Mouse (Mus musculus): ENCODE results near the gene Bbs7. TPM values are rescaled to one million over a fixed set of nuclear protein-coding genes. Genes with fewer than 3 reads are reported as not detected.
"Not testable (repeated sequence)": the region's sequence is repeated elsewhere in the genome, so short reads cannot be mapped to it uniquely, and the experiment has no call there.

Bbs7 gene
- polyA plus RNA-seq (2017; shearing (Covaris generic)) = under 1 TPM; 0.24 to 0.63 TPM

GRCm38 (mm10) chr3:36613202-36613907 lies at the start of gene Bbs7:
Gene Bbs7, minus strand, starts transcription at chr3:36613477.
- peak; percentile 98 for ATAC-seq

DNA sequence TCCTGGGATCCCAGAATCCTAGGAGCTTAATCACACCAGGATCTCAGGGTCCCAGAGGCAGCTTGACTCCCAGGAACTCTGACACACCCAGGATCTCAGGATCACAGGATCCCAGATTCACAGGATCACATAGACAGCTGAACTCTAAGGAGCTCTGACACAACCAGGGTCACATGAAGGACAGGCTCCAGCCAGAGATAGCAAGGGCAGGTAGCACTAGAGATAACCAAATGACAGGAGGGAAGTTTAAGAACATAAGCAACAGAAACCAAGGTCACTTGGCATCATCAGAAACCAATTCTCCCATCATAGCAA lies 31.9 kb upstream of the Bbs7 start:
- not testable (repeated sequence) for ATAC-seq

GRCm38 (mm10) chr3:36644554-36645244 lies 31.4 kb upstream of the Bbs7 start:
- no peak for ATAC-seq

GRCm38 (mm10) chr3:36643354-36643753 lies 30.1 kb upstream of the Bbs7 start:
- no peak for ATAC-seq

DNA sequence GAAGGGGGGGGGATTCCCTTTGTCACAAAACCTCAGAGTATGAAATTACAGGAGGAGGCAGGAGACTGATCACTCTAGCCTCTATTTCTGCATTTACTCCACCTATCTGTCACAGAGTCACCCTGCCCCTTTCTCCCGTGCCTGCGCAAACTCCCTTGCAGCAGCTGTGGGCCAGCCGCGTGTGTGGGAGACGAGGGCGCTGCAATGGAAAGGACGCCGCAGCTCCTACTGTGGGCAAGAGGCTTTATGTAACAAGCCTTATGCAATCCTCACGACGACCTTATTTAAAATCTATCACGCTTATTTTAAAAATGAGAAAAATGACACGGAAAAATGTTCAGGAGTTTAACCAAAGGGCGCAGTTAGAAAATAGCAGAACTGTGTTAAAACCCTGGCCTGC lies 29.5 kb upstream of the Bbs7 start:
- ATAC-seq = no peak

- no peak for ATAC-seq
Measured at GRCm38 (mm10) chr3:36640787-36641186, 27.5 kb upstream of the Bbs7 start.

DNA sequence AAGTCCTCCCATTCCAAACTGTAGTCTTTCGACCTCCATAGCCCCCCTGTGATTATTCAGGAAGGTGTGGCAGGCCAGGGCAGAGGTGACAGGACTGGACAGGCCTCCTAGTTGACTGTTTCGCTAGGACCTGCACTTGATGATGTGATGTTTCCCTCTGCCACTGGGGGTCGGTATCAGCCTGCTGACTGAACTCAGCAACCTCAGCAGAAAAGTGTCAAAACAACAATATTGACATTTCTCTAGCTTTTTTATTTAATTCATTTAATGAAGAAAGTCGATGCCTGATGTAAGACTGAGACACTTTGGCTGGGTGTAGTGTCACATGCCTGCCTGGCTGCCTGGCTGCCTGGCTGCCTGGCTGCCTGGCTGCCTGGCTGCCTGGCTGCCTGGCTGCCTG lies 22.2 kb upstream of the Bbs7 start:
- no peak for ATAC-seq

GRCm38 (mm10) chr3:36626803-36627202 lies 13.5 kb upstream of the Bbs7 start:
- ATAC-seq = no peak

GRCm38 (mm10) chr3:36618181-36618580 lies 4.9 kb upstream of the Bbs7 start:
- ATAC-seq = no peak

DNA sequence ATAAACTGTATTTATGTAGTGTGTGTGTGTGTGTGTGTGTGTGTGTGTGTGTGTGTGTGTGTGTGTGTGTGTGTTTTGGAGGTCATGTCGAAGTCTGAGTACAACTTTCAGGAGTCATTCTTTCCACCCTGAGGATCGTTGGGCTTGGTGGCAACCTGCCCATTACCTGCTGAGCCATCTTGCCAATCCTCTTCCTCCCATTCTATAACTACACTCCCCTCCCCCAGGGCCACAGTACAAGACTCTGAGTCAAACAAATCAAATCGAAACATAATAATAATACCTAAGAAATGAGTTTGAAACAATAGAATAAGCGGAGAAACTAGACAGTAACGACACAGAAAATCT lies 605 bp upstream of the Bbs7 start:
- no peak for ATAC-seq

DNA sequence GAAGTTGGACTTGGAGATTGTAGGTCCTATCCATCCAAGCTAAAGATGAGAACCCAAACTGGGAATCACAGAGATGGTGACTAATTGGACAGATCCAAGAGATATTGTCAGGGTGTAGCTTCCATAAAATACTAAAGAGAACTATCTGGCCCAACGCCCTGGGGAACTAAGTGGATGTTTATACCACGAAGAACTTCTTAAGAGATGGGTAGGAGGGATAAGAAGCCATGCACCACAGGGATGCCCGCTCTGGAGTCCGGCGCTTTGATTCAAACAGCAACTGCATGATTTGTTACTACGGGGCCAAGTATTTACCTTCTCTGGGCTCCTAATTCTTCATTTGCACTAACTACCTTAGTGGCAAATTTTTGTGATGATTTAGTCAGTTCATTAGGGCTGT lies 590 bp downstream of the Bbs7 start:
- ATAC-seq = no peak

DNA sequence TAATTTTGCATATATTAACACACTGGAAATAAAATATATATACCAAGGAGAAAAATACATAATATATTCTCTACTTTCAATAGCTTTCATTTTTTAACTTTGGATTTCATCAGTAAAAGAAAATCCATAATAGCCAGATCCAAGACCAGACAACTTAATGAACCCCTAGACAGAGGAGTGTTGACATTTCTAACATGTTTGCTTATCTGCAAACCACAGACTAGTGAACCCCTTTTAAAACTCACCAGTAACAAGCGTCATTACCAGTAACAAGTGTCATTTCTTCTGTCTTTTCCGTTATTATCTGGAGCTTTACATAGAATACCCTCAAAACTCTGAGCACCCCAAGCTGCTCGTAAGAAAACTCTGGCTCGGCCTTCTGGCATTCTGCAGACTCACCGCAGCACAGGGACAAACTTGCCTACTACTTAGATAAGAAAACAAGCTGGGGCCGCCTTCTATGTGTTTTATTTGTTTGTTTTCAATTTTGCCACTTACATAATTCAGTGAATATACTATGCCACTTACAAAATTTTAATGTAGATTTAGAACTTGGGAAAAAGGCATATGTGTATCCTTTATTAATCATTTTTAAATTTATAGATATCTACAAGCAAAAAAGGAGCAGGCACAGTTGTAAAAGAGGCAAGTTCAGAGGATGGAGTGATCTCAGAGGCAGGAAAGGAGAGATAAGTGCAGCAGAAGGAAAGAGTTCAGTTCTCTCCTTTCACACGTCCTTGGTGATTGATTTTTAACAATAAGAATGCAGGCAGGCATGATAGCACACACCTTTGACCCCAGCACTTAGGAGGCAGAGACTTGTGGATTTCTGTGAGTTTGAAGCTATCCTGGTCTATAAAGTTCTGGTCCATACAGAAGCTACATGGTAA lies 7.1 kb downstream of the Bbs7 start:
- ATAC-seq = no peak

GRCm38 (mm10) chr3:36599773-36600172 lies 13.5 kb downstream of the Bbs7 start:
- not testable (repeated sequence) for ATAC-seq

DNA sequence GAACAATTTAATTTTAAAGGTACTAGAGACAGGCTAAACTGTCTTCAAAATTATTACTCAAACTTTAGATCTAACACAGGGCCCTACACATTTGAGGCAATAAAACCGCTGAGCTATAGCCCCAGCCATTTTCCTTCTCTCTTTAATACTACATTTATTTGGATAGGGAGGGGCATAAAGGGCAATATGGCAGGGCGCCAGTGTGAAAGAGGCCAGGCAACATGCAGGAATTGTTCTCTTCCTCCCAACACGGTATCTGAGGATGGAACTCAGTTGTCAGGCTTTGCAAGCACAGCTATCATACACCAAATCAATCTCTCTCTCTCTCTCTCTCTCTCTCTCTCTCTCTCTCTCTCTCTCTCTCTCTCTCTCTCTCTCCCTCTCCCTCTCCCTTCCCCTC lies 14.5 kb downstream of the Bbs7 start:
- no peak for ATAC-seq

DNA sequence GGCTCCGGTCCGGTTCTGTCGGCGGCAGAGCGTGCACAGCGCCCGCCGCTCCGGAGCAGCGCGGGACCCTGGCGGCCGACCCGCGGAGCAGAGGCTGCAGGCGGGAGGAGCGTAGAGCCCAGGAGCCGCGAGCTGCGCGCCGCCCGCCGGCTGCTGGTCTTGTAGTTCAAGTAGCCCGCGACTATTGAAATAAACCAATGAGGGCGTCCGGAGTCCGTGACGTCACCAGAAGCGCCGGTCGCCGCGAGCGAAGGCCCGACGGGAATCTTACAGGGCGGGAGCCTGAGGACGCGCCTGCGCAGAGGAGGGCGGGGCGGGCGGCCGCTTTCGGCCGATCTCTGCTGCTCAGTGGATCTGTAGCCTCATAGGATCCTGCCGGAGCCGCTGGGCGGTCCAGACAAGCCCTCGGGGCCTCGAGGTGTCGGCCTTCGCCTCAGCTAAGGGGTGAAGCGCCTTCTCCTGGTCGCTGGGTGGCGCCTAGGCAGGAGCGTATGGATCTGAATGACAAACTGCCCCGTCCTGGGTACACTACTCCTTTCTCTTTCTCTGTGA lies 41.4 kb downstream of the Bbs7 start, which contains the start of gene Ccna2:
Gene Ccna2, minus strand, starts transcription at position 324 of the 552 bp plus-strand sequence.
- ATAC-seq = peak; percentile 95

DNA sequence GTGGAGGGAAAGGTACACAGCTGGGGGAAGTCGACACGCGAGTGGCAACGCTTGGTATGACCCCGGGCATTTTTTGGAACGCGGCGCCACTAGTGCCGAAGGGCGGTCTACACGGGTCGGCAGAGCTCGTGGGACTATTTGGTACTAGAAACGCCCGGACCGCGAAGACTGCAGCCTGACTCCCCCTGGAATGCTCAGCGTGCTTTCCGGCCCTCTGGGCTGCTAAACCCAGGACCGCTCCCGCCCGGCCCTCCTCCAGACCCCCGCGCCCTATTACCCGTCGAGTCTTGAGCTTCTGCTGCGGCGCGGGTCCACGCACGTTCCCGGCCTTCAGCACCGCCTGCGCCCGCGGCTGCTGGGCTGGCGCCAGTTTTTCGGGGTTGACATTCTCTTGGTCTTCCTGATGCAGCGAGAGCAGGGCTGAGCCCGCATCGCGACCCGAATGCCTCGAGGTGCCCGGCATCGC lies 41.9 kb downstream of the Bbs7 start:
- peak; percentile 1 for ATAC-seq

DNA sequence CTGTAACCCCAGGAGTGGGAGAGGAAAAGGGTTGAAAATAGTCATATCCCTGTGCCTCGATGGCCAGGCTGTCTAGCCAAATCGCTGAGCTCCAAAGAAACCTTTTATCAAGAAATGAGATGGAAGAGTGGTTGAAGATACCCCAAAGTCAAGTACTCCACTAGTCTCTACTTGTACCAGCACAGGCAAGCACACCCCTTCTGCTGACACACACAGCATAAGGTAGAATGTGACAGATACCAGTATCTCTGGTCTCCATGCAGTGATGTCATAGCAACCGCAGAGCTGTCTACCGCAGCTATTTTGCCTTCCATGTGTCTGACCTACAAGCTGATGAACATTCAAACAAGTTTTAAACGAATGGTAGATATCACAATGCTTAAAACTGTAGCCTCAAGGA lies 43.4 kb downstream of the Bbs7 start:
- ATAC-seq = no peak

- no peak for ATAC-seq
Measured at GRCm38 (mm10) chr3:36563666-36564065, 49.6 kb downstream of the Bbs7 start.

- ATAC-seq = no peak
Measured at GRCm38 (mm10) chr3:36559606-36560005, 53.7 kb downstream of the Bbs7 start.

DNA sequence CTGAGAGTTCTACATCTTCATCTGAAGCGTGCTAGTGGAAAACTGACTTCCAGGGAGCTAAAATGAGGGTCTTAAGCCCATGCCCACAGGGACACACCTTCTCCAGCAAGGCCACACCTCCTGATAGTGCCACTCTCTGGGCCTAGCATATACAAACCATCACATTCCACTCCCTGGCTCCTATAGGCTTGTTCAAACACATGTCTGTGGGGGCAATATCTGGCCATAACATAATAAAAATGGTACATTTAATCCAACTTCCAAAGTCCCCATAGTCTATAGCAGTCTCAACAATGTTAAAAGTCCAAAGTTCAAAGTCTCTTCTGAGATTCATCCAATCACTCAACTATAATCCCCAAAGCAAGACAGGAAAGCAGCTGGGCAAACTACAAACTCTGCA lies 55.7 kb downstream of the Bbs7 start:
- ATAC-seq = no peak

DNA sequence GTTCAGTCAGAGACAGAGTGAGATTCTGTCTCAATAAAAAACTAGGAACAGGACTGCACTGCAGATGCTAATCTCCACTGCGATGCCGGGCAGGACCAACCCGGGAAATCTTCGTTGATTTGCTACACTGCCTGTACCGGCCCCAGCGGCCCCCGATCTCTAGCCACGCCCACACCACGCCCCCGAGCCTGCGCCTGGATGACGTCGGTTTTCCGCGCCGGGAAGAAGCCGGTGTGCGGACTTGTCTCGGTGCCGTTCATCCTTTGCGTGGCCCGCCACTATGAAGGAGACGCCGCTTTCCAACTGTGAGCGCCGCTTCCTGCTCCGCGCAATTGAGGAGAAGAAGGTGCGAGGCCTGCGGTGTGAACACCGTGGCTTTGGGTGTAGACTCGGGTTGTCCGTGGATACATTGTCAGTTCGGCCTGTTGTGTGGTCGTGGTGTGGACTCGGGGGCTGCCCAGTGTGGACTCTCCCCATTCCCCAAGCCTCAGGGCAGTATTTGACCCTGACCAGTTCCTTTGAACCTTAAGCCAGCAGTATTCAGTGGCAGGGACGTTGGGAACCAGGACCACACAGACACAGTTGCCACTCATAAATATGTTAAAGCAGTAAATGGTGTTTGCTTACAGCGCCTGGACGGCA lies 60.8 kb downstream of the Bbs7 start, which contains the start of gene Exosc9:
Gene Exosc9, plus strand, starts transcription at position 201 of the 642 bp plus-strand sequence.
- ATAC-seq = peak; percentile 83

DNA sequence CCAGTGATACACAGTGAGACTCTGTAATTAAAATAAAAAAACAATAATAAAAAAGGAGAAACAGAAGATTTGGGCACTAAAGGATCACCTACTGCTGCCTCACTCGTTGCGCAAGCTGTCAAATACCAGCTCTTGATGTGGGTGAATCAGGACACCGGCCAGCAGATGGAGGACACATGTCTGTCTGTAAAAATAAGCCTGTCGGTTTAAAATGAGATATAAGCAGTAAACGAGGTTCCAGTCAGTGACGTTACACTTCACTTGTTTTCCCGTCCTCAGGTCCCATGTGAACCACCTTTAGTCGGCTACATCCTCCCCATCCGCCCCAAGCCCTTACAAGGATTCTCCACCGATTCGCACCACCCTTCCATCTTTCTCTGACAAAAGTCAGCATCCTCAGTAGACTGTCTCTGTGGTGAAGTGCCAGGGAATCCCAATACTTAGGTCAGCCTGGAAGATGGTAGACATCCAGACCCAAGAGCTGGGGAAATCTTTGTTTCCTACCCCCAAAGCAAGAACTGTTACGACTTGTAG lies 61.4 kb downstream of the Bbs7 start:
- peak; percentile 81 for ATAC-seq

Data from CD4-positive, CD25-positive, alpha-beta regulatory T cell, adult 4 months (primary cell).